Comparison of ENCODE assay signal across 8 mouse cellular contexts in the genomic region with DNA sequence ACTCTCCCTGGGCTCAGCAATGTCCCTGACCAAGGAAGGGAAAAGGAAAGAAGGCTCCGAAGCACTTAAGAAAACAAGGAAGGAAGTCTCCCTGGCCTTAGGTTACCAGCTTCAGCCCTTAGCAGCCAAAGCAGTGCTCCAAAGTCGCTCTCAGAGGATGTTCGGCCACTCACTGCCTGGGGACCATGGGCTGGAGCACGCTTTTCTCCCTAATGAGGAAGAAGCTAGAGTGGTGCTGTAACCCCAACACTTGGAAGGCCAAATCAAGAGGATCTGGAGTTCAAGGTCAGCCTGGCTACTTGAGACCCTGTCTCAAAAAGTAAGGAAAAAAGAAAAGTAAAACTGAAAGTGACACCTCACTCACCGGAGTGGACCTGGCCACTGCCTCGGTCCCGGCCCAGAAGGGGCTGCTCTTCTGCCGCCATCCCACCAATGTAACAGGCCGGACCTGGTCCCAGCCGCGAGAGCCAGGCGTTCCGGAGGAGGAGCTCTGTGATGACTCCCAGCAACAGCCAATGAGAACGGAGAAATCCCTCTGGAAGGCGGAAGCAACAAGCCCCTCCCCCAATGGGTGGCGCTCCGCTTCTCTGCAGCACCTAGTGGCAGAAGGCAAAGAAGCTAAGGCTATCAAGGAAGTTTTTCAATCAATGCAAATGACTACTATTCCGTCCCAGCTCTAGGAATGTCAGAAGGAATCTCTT. TPM values are rescaled to one million over a fixed set of nuclear protein-coding genes. Genes with fewer than 3 reads are reported as not detected.
DNase-seq lines count a peak whose midpoint lies in the region; ATAC-seq and TF ChIP-seq lines count a peak whose summit lies in the region.

Gene Tpcn2, minus strand, starts transcription at position 525 of the 701 bp plus-strand sequence.

- peaks cover 12% of the 10 kb centered on the region; the same call in 1 of the 2 replicates for H3K36me3 ChIP-seq in ES-E14 (ENCODE audit: control insufficient read depth, insufficient read depth, low read length, poor library complexity, severe bottlenecking)
- H3K36me3 ChIP-seq in forebrain, embryonic 15.5 days: no peaks in the 10 kb centered on the region

- peak; percentile 96 for DNase-seq in ES-E14 (ENCODE audit: low read depth, low spot score)
- DNase-seq in cerebellum, adult 11-12 months: peak; percentile 94
- peak; percentile 89 for DNase-seq in heart, postnatal 25 days (ENCODE audit: low spot score)
- peak; percentile 91 to 94 for DNase-seq in layer of hippocampus, adult 18-20 months (ENCODE audit: low spot score in 2 of 2)
- peak; percentile 89 for DNase-seq in lung, adult 2 months
- peak; percentile 84 to 85 for DNase-seq in thymus, adult 18-20 months

- no peaks in the 10 kb centered on the region for H3K27me3 ChIP-seq in forebrain, embryonic 15.5 days

- 4% methylated on average over 18 of the region's 18 CpGs for WGBS in forebrain, embryonic 15.5 days
- WGBS in lung, adult 2 months: 0% methylated on average over 18 of the region's 18 CpGs

- no peaks in the 10 kb centered on the region for H3K9me3 ChIP-seq in ES-E14 (ENCODE audit: control insufficient read depth, insufficient read depth, low read depth, low read length)
- no peaks in the 10 kb centered on the region for H3K9me3 ChIP-seq in forebrain, embryonic 15.5 days

- H3K27ac ChIP-seq in ES-E14 (ENCODE audit: insufficient read depth, low read depth, low read length, poor library complexity, severe bottlenecking): no peak within 1 kb of the TSS; the same call in 1 of the 2 replicates
- no peak within 1 kb of the TSS for H3K27ac ChIP-seq in forebrain, embryonic 15.5 days (replicated peaks)

- TF ChIP-seq POLR2A in lung, adult 2 months (IDR thresholded peaks at IDR 0.05; ENCODE audit: borderline replicate concordance, extremely low read depth, low read depth, low read length): peak; percentile 73; the same call in 1 of the 2 replicates

- H3K9ac ChIP-seq in ES-E14 (ENCODE audit: insufficient read depth, low read depth, low read length, poor library complexity, severe bottlenecking): peak within 1 kb of the TSS; percentile 78
- peak within 1 kb of the TSS; percentile 52 for H3K9ac ChIP-seq in forebrain, embryonic 15.5 days (replicated peaks)

- in situ Hi-C loops in ES-E14 (cut with MboI; ENCODE audit: low sequenced_read_pairs in 2 of 2, unreplicated experiment in 2 of 2): no loop called here

- ATAC-seq in forebrain, embryonic 15.5 days (replicated peaks): peak; percentile 97
- ATAC-seq in neutrophil, adult 5-6 weeks (ENCODE audit: extremely low read depth, insufficient number of reproducible peaks, low FRiP score, poor library complexity, severe bottlenecking): peak; percentile 88

- peak within 1 kb of the TSS; percentile 63 for H3K4me2 ChIP-seq in forebrain, embryonic 15.5 days (replicated peaks)

- peak; percentile 49; the same call in 1 of the 2 replicates for TF ChIP-seq CTCF in lung, adult 2 months (IDR thresholded peaks at IDR 0.05; ENCODE audit: insufficient read depth, low read length)

- peaks cover 0 to 12% of the 10 kb centered on the region in 2 experiments; a peak in 2 of 4 replicates for H3K4me1 ChIP-seq in ES-E14 (ENCODE audit: control insufficient read depth in 2 of 2, insufficient read depth in 2 of 2, low read length in 2 of 2, poor library complexity in 1 of 2)
- H3K4me1 ChIP-seq in forebrain, embryonic 15.5 days: peaks cover 9% of the 10 kb centered on the region
- H3K4me1 ChIP-seq in lung, adult 2 months (ENCODE audit: control insufficient read depth, insufficient read depth, low read length): peaks cover 8% of the 10 kb centered on the region

- intact Hi-C loops in heart, postnatal 25 days (cut with DNase I): no loop called here

- H3K4me3 ChIP-seq in ES-E14 (ENCODE audit: insufficient read depth in 1 of 2, low read depth in 1 of 2, low read length in 2 of 2, poor library complexity in 1 of 2, severe bottlenecking in 1 of 2): peak within 1 kb of the TSS; percentile 70 to 77
- peak within 1 kb of the TSS; percentile 51 for H3K4me3 ChIP-seq in forebrain, embryonic 15.5 days
- peak within 1 kb of the TSS; percentile 58 for H3K4me3 ChIP-seq in lung, adult 2 months (replicated peaks; ENCODE audit: extremely low read depth, low read depth, low read length)

TF ChIP-seq in ES-E14, 5 proteins besides CTCF, POLR2A, EP300 and RAD21:
- TF ChIP-seq HCFC1 (IDR thresholded peaks at IDR 0.05; ENCODE audit: borderline replicate concordance, insufficient read depth, low read length): no peak
- 0 out of 2 replicates have a peak, but pooled peaks have one; percentile 49 for TF ChIP-seq CHD2 (IDR thresholded peaks at IDR 0.05; ENCODE audit: low read depth, low read length)
TF ChIP-seq in ES-E14: peak in this region for 1.

RNA-seq across cellular contexts. Expression of gene Tpcn2, which starts in this region (rescaled TPM):
- total RNA-seq in ES-E14 (2012; rRNA removed): 10.1 and 16.9 TPM in 2 replicates
- polyA plus RNA-seq in forebrain, embryonic 15.5 days (2015; fragmentation: Nextera tagmentation; extraction: Ambion mirVana): 2.9 and 3.4 TPM in 2 replicates
- total RNA-seq in heart, postnatal 25 days (2021): 1 to 10 TPM; 3.0 to 4.2 TPM
- 1 to 10 TPM; 5.8 to 6.4 TPM for total RNA-seq in layer of hippocampus, adult 18-20 months (2021)
- polyA plus RNA-seq in lung, adult 2 months (2012; rRNA removed): 31.5 and 40.9 TPM in 2 replicates
- 28.0 and 30.1 TPM in 2 replicates for total RNA-seq in neutrophil, adult 5-6 weeks (2017)
